Mouse (Mus musculus): ENCODE measurements around the gene Plekhs1.

DNA sequence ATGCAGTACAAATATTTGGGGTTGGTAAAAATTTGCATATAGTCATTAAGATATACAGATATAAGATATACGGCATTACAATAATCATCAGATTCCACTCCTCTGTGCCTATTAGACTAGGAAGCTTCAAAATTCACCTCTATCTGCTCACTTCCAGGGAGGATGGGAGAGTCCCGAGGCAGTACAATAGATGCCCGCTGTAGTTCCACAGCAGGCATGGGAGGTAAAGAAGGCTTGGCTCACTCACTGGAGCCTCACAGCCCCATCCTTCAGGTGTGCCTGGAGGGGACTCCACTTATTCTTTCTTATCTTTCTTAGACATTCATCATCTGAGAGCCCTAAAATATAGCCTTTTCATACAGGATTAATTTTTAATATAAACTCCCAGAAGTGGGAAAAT, 72.9 kb downstream of the Plekhs1 start:
- no peak for TF ChIP-seq POLR2A (IDR thresholded peaks at IDR 0.05; ENCODE audit: low read depth, low read length)
- TF ChIP-seq CTCF (IDR thresholded peaks at IDR 0.05; ENCODE audit: extremely low read depth, insufficient read depth, insufficient read length, insufficient replicate concordance), result no peak
